Mouse (Mus musculus) monocyte, adult 5-6 weeks (primary cell): ENCODE results near the gene Selenov. TPM values are rescaled to one million over a fixed set of nuclear protein-coding genes. Genes with fewer than 3 reads are reported as not detected.
"Not testable (repeated sequence)": the region's sequence is repeated elsewhere in the genome, so short reads cannot be mapped to it uniquely, and the experiment has no call there.

ENCODE experiments used
- ATAC-seq: fragments of 153-309, 156-312 bp; replicated peaks from 2 replicates; pipeline ENCODE4 v1.8.0; 2017; ENCODE audit warnings: mild to moderate bottlenecking; ENCODE audit not compliant: low TSS enrichment, insufficient number of reproducible peaks, severe bottlenecking, poor library complexity, low FRiP score
- total RNA-seq: library from RNA; stranded (forward); fragments of 200-1000, 200-491, 200-594 nt; gene quantifications from 3 replicates; pipeline ENCODE4 v1.2.3, GENCODE M21; 2017

The Selenov gene
- total RNA-seq, 1 experiment from 2014 or later, result not detected

DNA sequence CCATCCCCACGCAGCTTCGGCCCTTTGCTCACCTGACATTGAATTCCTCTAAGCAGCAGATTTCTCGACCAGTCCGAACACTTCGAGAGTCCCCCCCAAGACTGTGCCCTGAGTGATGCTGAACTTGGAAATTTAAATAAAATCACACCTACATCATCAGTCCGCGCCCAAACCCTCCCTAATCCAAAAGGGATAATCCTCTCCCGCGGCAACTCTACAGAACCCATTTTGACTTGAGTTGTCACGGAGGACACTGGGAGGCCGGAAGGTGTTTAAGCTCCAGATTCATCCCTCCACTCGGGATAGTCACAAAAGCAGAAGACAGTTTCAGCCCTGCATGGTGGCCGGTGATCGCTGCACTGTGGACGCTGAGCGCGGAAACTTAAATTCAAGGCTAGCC lies 39.0 kb downstream of the Selenov start:
- ATAC-seq, result no peak

DNA sequence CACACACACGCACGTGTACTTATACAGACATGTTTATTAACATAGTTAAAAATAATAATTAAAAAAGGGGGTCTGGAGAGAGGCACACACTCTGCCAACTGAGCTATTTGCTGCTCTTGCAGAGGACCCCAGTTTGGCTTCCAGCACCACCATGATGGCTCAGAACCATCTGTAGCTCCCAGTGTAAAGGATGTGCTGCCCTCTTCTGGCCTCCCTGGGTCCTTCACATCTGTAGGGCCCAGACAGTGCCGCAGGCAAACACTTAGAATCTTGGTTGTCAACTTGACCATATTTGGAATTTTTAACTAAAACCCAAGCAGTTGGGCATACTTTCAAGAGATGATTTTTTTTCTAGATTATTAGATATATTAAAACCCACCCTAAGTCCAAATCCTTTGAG lies 42.0 kb downstream of the Selenov start:
- ATAC-seq, result no peak

DNA sequence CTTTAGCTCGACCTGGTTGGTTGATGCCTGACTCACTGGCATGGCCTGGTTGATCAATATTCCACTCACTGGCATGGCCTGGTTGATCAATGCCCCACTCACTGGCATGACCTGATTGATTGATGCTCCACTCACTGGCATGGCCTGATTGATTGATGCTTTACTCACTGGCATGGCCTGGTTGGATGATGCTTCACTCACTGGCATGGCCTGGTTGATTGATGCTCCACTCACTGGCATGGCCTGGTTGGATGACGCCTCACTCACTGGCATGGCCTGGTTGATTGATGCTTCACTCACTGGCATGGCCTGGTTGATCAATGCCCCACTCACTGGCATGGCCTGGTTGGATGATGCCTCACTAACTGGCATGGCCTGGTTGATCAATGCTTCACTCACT lies 47.0 kb downstream of the Selenov start:
- not testable (repeated sequence) for ATAC-seq

Other genes with a start within 250 kb of the Selenov start
- 125 to 153 TPM (median 125 TPM) in 3 replicates for gene Psmc4, start 241.1 kb downstream of the Selenov start, total RNA-seq
- gene Fcgbp, start 219.9 kb downstream of the Selenov start, total RNA-seq, result not detected in 3 replicates
- not detected in 3 replicates for gene 9530053A07Rik, start 161.7 kb downstream of the Selenov start, total RNA-seq
- gene Fbl, start 121.5 kb downstream of the Selenov start, total RNA-seq, result 53.4 to 77.1 TPM (median 61.5 TPM) in 3 replicates
- 2.9 to 5.9 TPM (median 3.4 TPM) in 3 replicates for gene Dyrk1b, start 111.7 kb downstream of the Selenov start, total RNA-seq
- 0.29 to 0.39 TPM in 2 of 3 replicates, not detected in the other for gene Eid2, start 23.3 kb downstream of the Selenov start, total RNA-seq
- gene Eid2b, start 13.4 kb downstream of the Selenov start, total RNA-seq, result 6.0 to 10.2 TPM (median 7.5 TPM) in 3 replicates
- gene Dll3, start 11.1 kb upstream of the Selenov start, total RNA-seq, result not detected in 3 replicates
- gene Timm50, start 20.9 kb upstream of the Selenov start, total RNA-seq, result 12.4 to 37.0 TPM (median 19.8 TPM) in 3 replicates
- 118 to 138 TPM (median 122 TPM) in 3 replicates for gene Supt5, start 47.6 kb upstream of the Selenov start, total RNA-seq
- 691 to 731 TPM (median 723 TPM) in 3 replicates for gene Rps16, start 59.5 kb upstream of the Selenov start, total RNA-seq
- 8.4 to 13.1 TPM (median 12.7 TPM) in 3 replicates for gene Plekhg2, start 81.4 kb upstream of the Selenov start, total RNA-seq
- 140 to 403 TPM (median 154 TPM) in 3 replicates for gene Zfp36, start 89.1 kb upstream of the Selenov start, total RNA-seq
- 6.9 to 12.3 TPM (median 12.0 TPM) in 3 replicates for gene Med29, start 101.5 kb upstream of the Selenov start, total RNA-seq
- 162 to 264 TPM (median 189 TPM) in 3 replicates for gene Paf1, start 101.8 kb upstream of the Selenov start, total RNA-seq
- 496 to 674 TPM (median 637 TPM) in 3 replicates for gene Gmfg, start 146.3 kb upstream of the Selenov start, total RNA-seq
- gene Lrfn1, start 160.8 kb upstream of the Selenov start, total RNA-seq, result 0.78 to 1.3 TPM in 2 of 3 replicates, not detected in the other
- gene Ifnl2, start 219.3 kb upstream of the Selenov start, total RNA-seq, result not detected in 3 replicates
- gene Ifnl3, start 231.7 kb upstream of the Selenov start, total RNA-seq, result not detected in 3 replicates
- not detected in 3 replicates for gene Sycn, start 249.7 kb upstream of the Selenov start, total RNA-seq